Mouse (Mus musculus) embryonic fibroblast, embryonic 13.5 days (primary cell): ENCODE data around the gene Gng7.
"Not testable (repeated sequence)": the region's sequence is repeated elsewhere in the genome, so short reads cannot be mapped to it uniquely, and the experiment has no call there.

Experiments used
- CTCF ChIP-seq: IDR thresholded peaks from 2 replicates; pipeline ENCODE4 v1.5.1; 2011; ENCODE audit warnings: mild to moderate bottlenecking, control low read depth, low read length, moderate library complexity, borderline replicate concordance; ENCODE audit not compliant: insufficient read depth
- POLR2A ChIP-seq: IDR thresholded peaks from 2 replicates; pipeline ENCODE4 v1.6.1; 2011; ENCODE audit warnings: low read depth, mild to moderate bottlenecking, control low read depth, low read length, moderate library complexity

DNA sequence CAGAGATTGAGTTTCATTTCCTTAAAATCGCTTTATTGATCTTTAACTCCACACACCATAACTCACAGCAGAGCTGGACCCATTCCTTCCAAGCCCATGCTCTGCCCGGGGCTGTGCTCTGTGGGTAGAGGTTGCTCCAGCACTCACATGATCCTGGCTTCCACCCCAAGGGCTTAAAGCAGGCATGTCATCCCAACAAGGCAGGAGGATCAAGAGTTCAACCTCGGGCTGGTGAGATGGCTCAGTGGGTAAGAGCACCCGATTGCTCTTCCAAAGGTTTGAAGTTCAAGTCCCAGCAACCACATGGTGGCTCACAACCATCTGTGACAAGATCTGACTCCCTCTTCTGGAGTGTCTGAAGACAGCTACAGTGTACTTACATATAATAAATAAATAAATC is 24.9 kb downstream of the Gng7 start:
- TF ChIP-seq CTCF, POLR2A: not testable (repeated sequence)
